Mouse (Mus musculus): ENCODE data around the gene Trhr2.
"Not testable (repeated sequence)": the region's sequence is repeated elsewhere in the genome, so short reads cannot be mapped to it uniquely, and the experiment has no call there.

Trhr2 gene

GRCm38 (mm10) chr8:122329553-122330239, 30.9 kb downstream of the Trhr2 start:
- no peak for DNase-seq

- DNase-seq = no peak
These were observed 31.5 kb downstream of the Trhr2 start for GRCm38 (mm10) chr8:122329072-122329471.

DNA sequence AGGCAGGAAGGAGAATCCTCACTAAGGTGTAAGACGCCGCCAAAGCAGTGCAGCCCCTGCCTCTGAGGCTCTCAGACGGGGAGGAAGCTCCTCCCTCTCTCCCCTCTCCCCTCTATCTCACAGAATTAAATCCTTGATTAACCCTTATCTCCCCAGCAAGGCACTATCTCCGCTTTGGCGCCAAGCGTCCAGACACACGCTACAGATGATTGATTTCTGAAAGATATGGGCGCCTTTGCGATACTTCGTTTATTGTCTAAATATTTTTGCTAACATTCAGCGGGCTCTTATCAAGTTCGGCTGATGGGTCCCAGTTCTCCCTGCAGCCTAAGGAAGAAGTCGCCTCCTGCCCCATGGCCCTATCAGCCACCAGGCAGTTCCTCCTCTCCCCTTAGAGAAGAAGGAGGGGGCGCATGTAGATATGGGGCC, 34.4 kb downstream of the Trhr2 start:
- DNase-seq = no peak

DNA sequence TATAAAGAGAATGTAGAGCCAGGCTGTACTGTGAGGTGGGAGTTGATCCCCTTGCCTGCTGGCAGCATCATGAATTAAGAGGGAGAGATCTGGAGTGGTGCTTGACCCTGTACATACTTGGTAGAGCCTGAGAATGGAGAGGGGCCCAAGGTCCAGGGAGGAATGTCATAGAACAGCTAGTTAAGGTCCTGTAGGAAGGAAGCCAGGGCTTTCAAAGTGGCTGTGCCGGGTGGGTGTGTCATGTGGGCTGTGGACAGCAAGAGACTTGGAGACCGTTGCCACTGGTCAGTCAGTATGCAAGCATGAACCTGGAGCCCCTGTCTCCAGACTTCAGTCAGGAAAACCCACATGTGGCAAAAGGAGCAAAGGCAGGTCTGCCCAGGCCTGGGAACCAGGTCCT, 35.4 kb downstream of the Trhr2 start:
- no peak for DNase-seq

- not testable (repeated sequence) for DNase-seq
These were observed 36.6 kb downstream of the Trhr2 start for GRCm38 (mm10) chr8:122323951-122324402.

DNA sequence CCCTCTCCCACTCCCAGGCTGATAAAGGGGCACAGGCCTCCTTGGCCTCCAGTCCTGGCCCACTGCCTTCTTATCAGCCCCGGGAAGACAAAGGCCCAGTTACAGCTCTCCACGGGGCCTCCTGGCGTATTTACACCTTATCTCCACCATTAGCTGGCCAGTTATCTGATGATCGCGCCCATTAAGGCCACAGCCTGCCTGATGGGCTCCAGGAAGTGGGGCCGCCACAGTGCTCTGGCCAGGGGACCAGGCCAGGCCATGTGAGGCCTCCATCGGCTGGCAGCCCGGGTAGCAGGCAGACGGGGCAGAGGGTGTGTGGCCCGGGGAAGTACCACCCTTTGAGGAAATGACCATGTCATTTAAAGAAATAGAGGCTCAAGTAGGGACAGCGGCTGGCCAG, 37.8 kb downstream of the Trhr2 start:
- no peak for DNase-seq

- no peak for DNase-seq
These were observed 38.4 kb downstream of the Trhr2 start for GRCm38 (mm10) chr8:122322126-122322525.

GRCm38 (mm10) chr8:122321455-122321921, 39.1 kb downstream of the Trhr2 start:
- no peak for DNase-seq

DNA sequence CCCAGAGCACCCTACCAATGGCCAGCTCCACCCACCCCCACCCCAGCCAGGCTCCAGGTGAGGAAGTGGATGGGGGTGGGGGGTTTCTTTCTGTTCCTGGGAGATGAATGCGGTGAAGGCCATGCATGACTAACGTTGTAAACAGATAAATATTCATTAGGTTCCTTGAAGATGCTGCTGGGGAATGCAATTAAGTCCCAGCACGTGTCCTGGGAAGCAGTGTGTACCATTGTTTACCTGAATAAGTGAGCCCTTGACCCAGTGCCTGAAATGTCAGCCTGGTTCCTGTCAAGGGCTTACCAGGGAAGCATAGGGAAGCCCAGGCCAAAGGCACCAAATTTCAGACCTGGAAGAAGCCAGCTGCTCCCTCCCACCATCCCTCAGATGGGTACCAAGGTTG, 40.0 kb downstream of the Trhr2 start:
- DNase-seq = no peak

DNA sequence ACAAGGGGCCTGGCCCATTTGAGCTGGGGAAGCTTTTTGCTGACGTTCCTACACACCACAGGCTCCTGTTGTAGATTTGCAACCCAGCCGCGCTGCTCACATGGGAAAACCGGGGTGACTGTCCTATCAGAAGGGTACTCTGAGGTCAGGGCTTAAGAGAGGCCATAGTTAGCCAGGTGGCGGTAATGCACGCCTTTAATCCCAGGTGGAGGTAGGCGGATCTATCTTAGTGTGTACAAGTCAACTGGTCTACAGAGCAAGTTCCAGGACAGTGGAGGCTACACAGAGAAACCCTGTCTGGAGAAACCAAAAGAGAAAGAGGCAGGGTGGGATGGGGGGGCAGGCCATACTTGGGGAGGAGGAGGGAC, 40.9 kb downstream of the Trhr2 start:
- no peak for DNase-seq

DNA sequence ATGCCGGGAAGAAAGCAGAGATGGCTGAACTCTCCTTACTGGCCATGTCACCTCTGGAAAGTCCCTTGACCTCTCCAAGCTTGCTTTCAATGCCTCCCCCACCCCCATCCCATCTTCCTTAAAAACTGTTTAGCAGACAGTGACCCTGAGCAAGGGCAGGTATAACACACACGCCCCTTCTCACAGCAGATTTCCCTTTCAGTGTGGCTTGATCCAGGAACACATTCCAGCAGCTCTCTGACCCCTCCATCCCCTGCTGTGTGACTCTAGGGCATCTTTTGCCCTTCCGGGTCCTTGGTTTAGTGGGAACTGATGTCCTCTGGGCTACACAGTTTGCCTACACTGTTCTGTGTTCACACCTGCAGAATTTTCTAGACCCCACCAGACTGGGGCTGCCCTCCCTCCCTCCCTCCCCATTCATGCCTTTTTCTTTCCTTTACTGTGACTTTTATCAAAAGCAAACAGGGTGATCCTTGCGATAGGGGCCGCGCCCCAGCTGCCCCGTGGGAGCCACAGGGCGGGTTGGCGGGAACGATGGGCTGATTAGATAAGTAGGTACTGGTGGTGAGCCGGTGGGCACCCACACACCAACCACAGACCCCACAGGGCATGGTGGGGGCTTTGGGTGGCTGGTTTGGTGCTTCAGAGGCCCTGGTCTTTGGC, 41.4 kb downstream of the Trhr2 start:
- no peak for DNase-seq

DNA sequence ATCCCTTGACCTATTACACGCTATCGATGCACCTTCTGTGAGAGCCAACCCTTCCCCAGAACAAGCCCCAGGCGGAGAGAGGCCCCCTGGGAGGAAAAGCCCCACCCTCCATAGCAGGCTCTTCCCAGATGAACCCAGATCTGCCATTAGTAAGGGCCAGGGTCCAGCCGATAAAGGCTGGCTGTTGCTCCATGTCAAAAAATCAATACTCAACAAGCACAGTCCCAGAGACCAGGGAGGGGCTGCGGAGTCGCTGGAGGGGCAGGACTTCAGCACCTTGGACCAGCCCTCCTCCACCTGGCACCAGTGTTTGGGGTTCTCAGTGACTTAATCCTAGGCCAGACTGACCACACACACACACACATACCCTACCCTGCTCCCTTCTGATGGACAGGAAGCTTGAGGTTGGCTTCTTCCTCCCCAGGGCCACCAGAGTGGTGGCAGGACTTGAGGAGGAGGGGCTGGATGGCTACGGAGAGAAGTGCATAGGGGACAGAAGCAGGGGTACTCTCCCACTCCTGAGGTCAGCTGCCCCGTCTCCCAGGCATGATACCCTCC, 42.5 kb downstream of the Trhr2 start:
- DNase-seq = no peak

- no peak for DNase-seq
These were observed 44.1 kb downstream of the Trhr2 start for GRCm38 (mm10) chr8:122316402-122316801.

GRCm38 (mm10) chr8:122314899-122315496, 45.5 kb downstream of the Trhr2 start:
- peak; percentile 77 for DNase-seq

DNA sequence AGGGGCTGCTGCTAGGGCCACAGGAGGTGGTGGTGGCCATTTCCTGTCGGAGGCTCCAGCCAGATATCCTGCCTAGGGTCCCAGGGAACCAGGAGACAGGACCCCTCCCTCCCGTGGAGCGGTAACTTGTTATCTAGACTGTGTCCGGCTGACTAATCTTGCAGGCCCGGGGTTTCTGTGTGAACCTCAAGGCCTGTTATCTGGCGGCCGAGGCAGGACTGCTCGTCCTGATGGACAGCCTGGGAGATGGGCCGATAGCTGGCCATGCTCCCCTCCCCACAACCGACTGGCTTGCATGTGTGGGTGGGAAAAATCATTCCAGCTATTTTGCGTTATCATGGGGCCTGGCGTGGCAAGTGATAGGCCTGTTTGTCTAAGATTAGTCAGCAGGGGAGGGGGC, 47.2 kb downstream of the Trhr2 start:
- DNase-seq = no peak

- no peak for DNase-seq
These were observed 48.0 kb downstream of the Trhr2 start for GRCm38 (mm10) chr8:122312553-122312952.

DNA sequence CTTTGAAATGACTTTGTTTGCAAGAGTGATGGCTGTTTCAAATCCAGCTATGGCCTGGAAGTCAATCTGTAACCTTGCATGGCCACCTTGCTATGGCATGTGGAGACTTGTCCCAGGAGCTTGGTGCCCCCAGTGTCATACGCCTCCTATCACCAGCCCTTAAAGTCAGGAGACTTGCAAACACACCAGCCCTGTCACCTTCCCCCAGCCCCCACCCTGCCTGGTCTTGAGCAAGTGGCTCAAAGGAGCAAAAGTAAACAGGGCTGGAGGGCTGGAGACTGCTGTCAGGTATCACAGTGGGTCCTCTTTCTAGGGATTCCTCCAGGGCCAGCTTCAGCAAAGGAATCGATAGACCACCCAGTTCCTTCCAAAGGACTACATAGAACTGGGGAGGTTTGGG, 49.4 kb downstream of the Trhr2 start:
- DNase-seq = no peak

- DNase-seq = no peak
These were observed 51.3 kb downstream of the Trhr2 start for GRCm38 (mm10) chr8:122309272-122309671.

DNA sequence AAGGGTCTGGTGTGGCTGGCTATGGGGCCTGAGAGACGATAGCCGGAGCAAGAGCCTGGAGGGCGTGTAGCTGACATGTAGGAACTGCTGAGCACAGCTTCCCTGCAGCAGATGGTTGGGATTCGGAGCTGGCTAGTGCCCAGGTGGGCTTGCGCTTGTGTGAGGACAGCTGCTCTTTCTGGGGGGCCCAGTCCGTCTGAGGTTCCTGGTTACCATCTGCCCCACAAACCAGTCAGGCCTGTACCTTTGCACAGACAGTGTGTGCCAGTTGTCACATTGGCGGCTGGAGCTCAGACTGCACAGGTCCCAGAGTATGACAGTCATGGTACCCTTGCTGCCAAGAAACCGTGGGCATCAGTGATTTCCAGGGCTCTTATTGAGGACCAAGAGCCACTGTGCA, 52.7 kb downstream of the Trhr2 start:
- DNase-seq = peak; percentile 34

All from layer of hippocampus, adult 9-11 months (tissue).